Mouse (Mus musculus): ENCODE data around the gene 1700056E22Rik. TPM values are rescaled to one million over a fixed set of nuclear protein-coding genes. Genes with fewer than 3 reads are reported as not detected.

1700056E22Rik gene
- polyA plus RNA-seq, 1 experiment from 2014 or later, result 1.5 TPM

Other genes starting within 250 kb of the 1700056E22Rik start
- 8.1 and 9.4 TPM in 2 replicates for gene Dusp10, start 21.0 kb downstream of the 1700056E22Rik start, polyA plus RNA-seq (2015; fragmentation: Nextera tagmentation; extraction: Ambion mirVana)